Mouse (Mus musculus) small intestine, adult 2 months (tissue): ENCODE measurements around the gene Pbld2. TPM values are rescaled to one million over a fixed set of nuclear protein-coding genes. Genes with fewer than 3 reads are reported as not detected.

Experiments used
- H3K27ac ChIP-seq: fragments of 200-500 bp; 2 replicates; pipeline ENCODE4 v1.5.1; 2012; ENCODE audit warnings: low read depth, low read length, control low read depth, inconsistent platforms; ENCODE audit not compliant: insufficient read depth
- H3K27me3 ChIP-seq: fragments of 200-500 bp; 2 replicates; pipeline ENCODE4 v1.6.1; 2012; ENCODE audit warnings: mild to moderate bottlenecking, moderate library complexity, low read length, inconsistent platforms; ENCODE audit not compliant: control insufficient read depth, insufficient read depth
- H3K36me3 ChIP-seq: fragments of 200-500 bp; 2 replicates; pipeline ENCODE4 v1.6.1; 2012; ENCODE audit warnings: mild to moderate bottlenecking, low read length, control low read depth, inconsistent platforms; ENCODE audit not compliant: control insufficient read depth, insufficient read depth
- H3K4me1 ChIP-seq: fragments of 200-500 bp; 2 replicates; pipeline ENCODE4 v1.6.1; 2012; ENCODE audit warnings: low read length, inconsistent platforms, mixed read lengths; ENCODE audit not compliant: control insufficient read depth, insufficient read depth, insufficient read length
- H3K4me3 ChIP-seq: fragments of 200-500 bp; 2 replicates; pipeline ENCODE4 v1.5.1; 2012; ENCODE audit warnings: low read depth, mild to moderate bottlenecking, control low read depth, inconsistent platforms, low read length, moderate library complexity
- CTCF ChIP-seq: fragments of 200-500 bp; IDR thresholded peaks from 2 replicates; pipeline ENCODE4 v1.5.1; 2012; ENCODE audit warnings: low read depth, mild to moderate bottlenecking, control low read depth, inconsistent platforms, low read length, moderate library complexity, mixed read lengths; ENCODE audit not compliant: insufficient replicate concordance, insufficient read length; ENCODE audit errors: extremely low read depth
- POLR2A ChIP-seq: fragments of 200-500 bp; IDR thresholded peaks from 2 replicates; pipeline ENCODE4 v1.6.1; 2012; ENCODE audit warnings: low read depth, mild to moderate bottlenecking, control low read depth, inconsistent platforms, low read length, moderate library complexity
- WGBS: fragments of 180-500 bp; shearing (Covaris S2); methylation state at CpG from one replicate; pipeline ENCODE4 v1.1.7; 2018; 5-methylcytosine and 5-hydroxymethylcytosine counted together
- polyA plus RNA-seq: library from polyadenylated mRNA; depleted of rRNA; stranded (reverse); fragments of >200 nt; gene quantifications from 2 replicates; pipeline ENCODE4 v1.2.3, GENCODE M21; 2012

The Pbld2 gene
- polyA plus RNA-seq, 1 experiment: 34.1 TPM

DNA sequence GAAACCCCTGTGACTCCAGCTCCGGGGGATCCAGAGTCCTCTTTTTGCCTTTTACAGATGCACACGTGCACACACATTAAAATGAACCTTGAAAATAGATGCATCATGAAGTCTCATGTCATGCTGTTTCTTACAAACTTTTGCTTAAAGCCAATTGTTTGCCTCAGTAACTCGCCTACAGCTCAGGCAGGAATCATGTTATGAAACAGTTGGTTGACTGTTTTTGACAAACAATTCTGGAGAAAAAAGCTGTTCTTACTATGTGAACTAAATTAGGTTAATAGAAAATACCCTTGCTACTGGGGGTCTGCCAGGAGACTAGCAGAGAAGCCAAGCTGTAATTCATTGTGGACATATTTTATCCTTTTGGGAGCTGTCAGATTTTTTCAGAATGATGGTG, 8.8 kb downstream of the Pbld2 start:
- 82% methylated on average over 3 of the region's 3 CpGs for WGBS
- Histone ChIP-seq H3K4me3 (no peak overlapping the region), H3K36me3 (no peaks in the 10 kb centered on the region), H3K27me3 (no peaks in the 10 kb centered on the region), H3K27ac (no peak overlapping the region), H3K4me1 (no peaks in the 10 kb centered on the region; the same call in 1 of the 2 replicates)
- TF ChIP-seq POLR2A (no peak), CTCF (no peak)

GRCm38 (mm10) chr10:63038571-63039320, 14.6 kb downstream of the Pbld2 start:
- peak overlapping the region; percentile 89 for H3K27ac ChIP-seq
- no peaks in the 10 kb centered on the region for H3K27me3 ChIP-seq
- TF ChIP-seq CTCF: no peak
- TF ChIP-seq POLR2A: peak; percentile 81
- WGBS: 38% methylated on average over 14 of the region's 14 CpGs
- peaks cover 5% of the 10 kb centered on the region; the same call in 1 of the 2 replicates for H3K4me1 ChIP-seq
- peak overlapping the region; percentile 69 for H3K4me3 ChIP-seq
- H3K36me3 ChIP-seq: no peaks in the 10 kb centered on the region

DNA sequence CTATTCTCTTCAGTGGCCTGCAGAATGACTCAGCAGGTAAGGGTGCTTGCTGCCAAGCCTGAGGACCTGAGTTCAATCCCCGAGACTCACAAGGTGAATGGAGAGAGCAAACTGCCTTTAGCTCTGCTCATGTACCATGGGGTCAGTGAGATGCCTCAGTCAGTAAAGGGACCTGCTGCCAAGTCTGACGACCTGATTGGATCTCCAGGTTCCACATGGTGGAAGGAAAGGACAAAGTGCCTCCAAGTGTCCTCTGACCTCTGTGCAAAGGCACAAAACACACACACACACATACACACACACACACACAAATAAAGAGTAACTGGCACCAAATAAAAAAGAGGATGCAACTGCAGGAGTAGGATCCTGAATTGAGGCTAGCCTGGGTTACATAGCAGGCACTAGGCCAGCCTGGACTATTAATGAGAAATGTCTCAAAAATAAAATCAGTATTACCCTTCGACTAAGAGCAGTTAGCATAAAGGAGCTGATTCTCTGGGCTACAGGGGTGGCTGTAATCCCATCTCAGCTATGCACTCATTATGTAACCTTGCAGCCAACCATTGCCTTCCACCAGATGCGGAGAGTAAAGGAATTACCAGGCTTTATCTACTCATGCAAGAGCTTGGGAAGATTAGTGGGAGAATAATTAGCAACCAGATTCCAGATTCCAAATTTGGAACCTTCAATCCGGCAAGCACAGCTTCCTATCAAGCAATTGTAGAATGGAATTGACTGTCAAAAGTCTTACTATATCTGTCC, 15.9 kb downstream of the Pbld2 start:
- Histone ChIP-seq H3K4me1 (peaks cover 5% of the 10 kb centered on the region; the same call in 1 of the 2 replicates), H3K27me3 (no peaks in the 10 kb centered on the region), H3K4me3 (peak overlapping the region; percentile 29), H3K27ac (peak overlapping the region; percentile 89; the same call in 1 of the 2 replicates), H3K36me3 (no peaks in the 10 kb centered on the region)
- TF ChIP-seq POLR2A: no peak
- no peak for TF ChIP-seq CTCF
- WGBS: 52% methylated on average over 5 of the region's 5 CpGs

GRCm38 (mm10) chr10:63043154-63043553, 19.0 kb downstream of the Pbld2 start:
- H3K27ac ChIP-seq: no peak overlapping the region
- H3K27me3 ChIP-seq: no peaks in the 10 kb centered on the region
- TF ChIP-seq CTCF (no peak), POLR2A (no peak)
- no peak overlapping the region for H3K4me3 ChIP-seq
- peaks cover 5% of the 10 kb centered on the region; the same call in 1 of the 2 replicates for H3K4me1 ChIP-seq
- no peaks in the 10 kb centered on the region for H3K36me3 ChIP-seq
- 55% methylated on average over 3 of the region's 3 CpGs for WGBS

DNA sequence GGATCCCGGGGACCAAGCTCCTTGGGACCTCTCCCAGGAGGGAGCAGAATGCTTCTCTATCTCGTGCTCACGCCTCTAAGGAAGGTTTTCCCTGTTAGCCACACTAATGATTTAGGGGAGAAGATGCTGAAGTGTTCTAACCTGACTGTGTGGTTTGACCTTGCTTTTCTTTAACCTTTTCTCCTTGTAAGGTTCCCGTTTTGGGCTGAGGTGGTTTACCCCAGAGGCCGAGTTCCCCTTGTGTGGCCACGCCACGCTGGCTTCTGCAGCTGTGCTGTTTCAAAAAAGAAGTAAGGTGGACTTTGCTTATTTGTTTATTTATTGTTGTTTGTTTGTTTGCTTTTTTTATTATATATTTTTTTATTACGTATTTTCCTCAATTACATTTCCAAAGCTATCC, 23.6 kb downstream of the Pbld2 start:
- no peak overlapping the region for H3K4me3 ChIP-seq
- TF ChIP-seq POLR2A: no peak
- H3K4me1 ChIP-seq: peaks cover 19% of the 10 kb centered on the region; the same call in 1 of the 2 replicates
- 87% methylated on average over 8 of the region's 8 CpGs for WGBS
- 0 out of 2 replicates have a peak, but pooled peaks cover under 1% of the 10 kb centered on the region for H3K36me3 ChIP-seq
- H3K27ac ChIP-seq: no peak overlapping the region
- H3K27me3 ChIP-seq: no peaks in the 10 kb centered on the region

DNA sequence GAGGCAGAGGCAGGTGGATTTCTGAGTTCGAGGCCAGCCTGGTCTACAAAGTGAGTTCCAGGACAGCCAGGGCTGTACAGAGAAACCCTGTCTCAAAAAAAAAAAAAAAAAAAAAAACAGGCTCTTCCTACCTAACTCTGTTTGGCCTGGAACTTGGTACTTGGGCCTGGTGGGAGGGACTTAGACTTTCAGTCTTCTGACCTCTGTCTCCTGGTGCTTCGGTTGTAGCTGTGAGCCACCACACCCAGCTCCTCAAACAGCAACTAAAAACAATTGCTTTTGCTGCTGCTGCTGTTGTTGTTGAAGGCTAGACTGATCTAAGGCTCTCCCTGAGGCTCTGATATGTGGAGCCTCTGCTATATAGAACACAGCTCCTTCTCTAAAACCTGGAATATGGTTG, 25.0 kb downstream of the Pbld2 start:
- TF ChIP-seq POLR2A (no peak), CTCF (no peak)
- Histone ChIP-seq H3K4me3 (no peak overlapping the region), H3K36me3 (0 out of 2 replicates have a peak, but pooled peaks cover 5% of the 10 kb centered on the region), H3K4me1 (peaks cover 19% of the 10 kb centered on the region; the same call in 1 of the 2 replicates), H3K27ac (peak overlapping the region; percentile 86), H3K27me3 (no peaks in the 10 kb centered on the region)
- 44% methylated on average over 2 of the region's 2 CpGs for WGBS

GRCm38 (mm10) chr10:63051267-63051666, 27.2 kb downstream of the Pbld2 start:
- Histone ChIP-seq H3K27me3 (no peaks in the 10 kb centered on the region), H3K4me3 (no peak overlapping the region), H3K36me3 (peaks cover 11% of the 10 kb centered on the region; the same call in 1 of the 2 replicates), H3K4me1 (peaks cover 19% of the 10 kb centered on the region; the same call in 1 of the 2 replicates), H3K27ac (no peak overlapping the region)
- 78% methylated on average over 7 of the region's 7 CpGs for WGBS
- TF ChIP-seq POLR2A: no peak
- TF ChIP-seq CTCF: no peak
